Mouse (Mus musculus): ENCODE data around the gene Disp3. TPM values are rescaled to one million over a fixed set of nuclear protein-coding genes. Genes with fewer than 3 reads are reported as not detected.

Gene Disp3
- not detected in 2 replicates for total RNA-seq (2023)

DNA sequence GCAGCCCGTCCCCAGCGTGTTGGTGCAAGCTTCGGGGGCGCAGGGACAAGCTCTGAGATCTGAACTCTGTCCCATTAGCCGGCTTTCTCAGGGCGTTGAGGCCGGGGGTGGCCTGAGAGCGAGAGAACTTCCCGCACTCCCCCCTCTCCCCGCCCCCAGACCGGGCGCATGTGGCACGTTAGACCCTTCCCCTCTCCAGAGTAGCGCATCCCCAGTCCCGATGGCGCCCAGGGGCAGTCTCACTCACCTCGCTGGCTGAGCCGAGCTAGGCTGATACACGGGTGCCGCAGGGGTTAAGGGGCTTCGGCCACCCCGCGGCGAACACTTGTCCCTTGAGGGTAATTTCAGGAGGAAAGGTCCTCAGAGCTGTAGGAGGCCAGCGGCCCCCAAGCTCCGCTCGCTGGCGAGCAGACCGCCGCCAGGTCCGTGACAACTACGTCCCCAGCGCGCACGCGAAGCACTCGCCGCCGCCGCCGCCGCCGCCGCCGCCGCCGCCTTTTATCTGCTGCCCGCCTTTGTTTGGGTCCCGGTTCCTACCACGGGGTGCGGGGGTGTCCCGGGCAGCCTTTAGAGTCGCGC is at the start of gene Disp3:
Gene Disp3, minus strand, starts transcription at position 490 of the 579 bp plus-strand sequence.

Other genes starting within 250 kb of the Disp3 start
- 13.2 and 21.3 TPM in 2 replicates for gene Clcn6, start 249.1 kb downstream of the Disp3 start, total RNA-seq (2023)
- 10.2 and 10.7 TPM in 2 replicates for gene Mthfr, start 248.9 kb downstream of the Disp3 start, total RNA-seq (2023)
- gene Agtrap, start 199.9 kb downstream of the Disp3 start, total RNA-seq (2023) = 72.4 and 83.5 TPM in 2 replicates
- 5.2 and 10.6 TPM in 2 replicates for gene Mad2l2, start 157.6 kb downstream of the Disp3 start, total RNA-seq (2023)
- not detected in 2 replicates for gene Draxin, start 157.3 kb downstream of the Disp3 start, total RNA-seq (2023)
- 13.5 and 15.8 TPM in 2 replicates for gene Fbxo6, start 135.8 kb downstream of the Disp3 start, total RNA-seq (2023)
- gene Fbxo44, start 127.5 kb downstream of the Disp3 start, total RNA-seq (2023) = not detected in 2 replicates
- gene Fbxo2, start 127.3 kb downstream of the Disp3 start, total RNA-seq (2023) = not detected in 2 replicates
- gene Ubiad1, start 156.8 kb upstream of the Disp3 start, total RNA-seq (2023) = 4.2 and 5.5 TPM in 2 replicates
- 26.4 and 29.2 TPM in 2 replicates for gene Mtor, start 160.6 kb upstream of the Disp3 start, total RNA-seq (2023)
- not detected in 2 replicates for gene Angptl7, start 212.5 kb upstream of the Disp3 start, total RNA-seq (2023)

Data from neutrophil, adult 65 days (primary cell).